Mouse (Mus musculus): ENCODE results near the gene Rhobtb1. TPM values are rescaled to one million over a fixed set of nuclear protein-coding genes. Genes with fewer than 3 reads are reported as not detected.

Gene Rhobtb1
- polyA plus RNA-seq, 1 experiment from 2014 or later = 33.2 TPM

GRCm38 (mm10) chr10:69210006-69210405 lies 58.8 kb downstream of the Rhobtb1 start:
- WGBS = 92% methylated on average over 10 of the region's 10 CpGs
- no peak for ATAC-seq (ENCODE audit: insufficient read depth, low FRiP score)
- H3K4me3 ChIP-seq (replicated peaks; ENCODE audit: low read length) = no peak overlapping the region

GRCm38 (mm10) chr10:69210659-69211058 lies 59.4 kb downstream of the Rhobtb1 start:
- H3K4me2 ChIP-seq (ENCODE audit: low read depth, low read length) = no peak overlapping the region
- 73% methylated on average over 5 of the region's 5 CpGs for WGBS
- H3K4me3 ChIP-seq (replicated peaks; ENCODE audit: low read length) = no peak overlapping the region
- H3K9ac ChIP-seq (ENCODE audit: low read length) = no peak overlapping the region
- H3K36me3 ChIP-seq (ENCODE audit: control insufficient read depth, insufficient read depth, low read length) = peaks cover 10% of the 10 kb centered on the region; the same call in 1 of the 2 replicates
- H3K27me3 ChIP-seq (ENCODE audit: control insufficient read depth, insufficient read depth, low read length) = no peaks in the 10 kb centered on the region
- no peak for ATAC-seq (ENCODE audit: insufficient read depth, low FRiP score)
- H3K27ac ChIP-seq (ENCODE audit: low read length) = no peak overlapping the region
- H3K4me1 ChIP-seq (ENCODE audit: control insufficient read depth, insufficient read depth, low read length) = peaks cover 17% of the 10 kb centered on the region
- H3K9me3 ChIP-seq (replicated peaks; ENCODE audit: control insufficient read depth, low read length) = peaks cover 3% of the 10 kb centered on the region; the same call in 1 of the 2 replicates

More at GRCm38 (mm10) chr10:69210006-69210405, 58.8 kb downstream of the Rhobtb1 start:
- H3K9ac ChIP-seq (ENCODE audit: low read length) = no peak overlapping the region
- H3K4me1 ChIP-seq (ENCODE audit: control insufficient read depth, insufficient read depth, low read length) = peaks cover 17% of the 10 kb centered on the region
- no peaks in the 10 kb centered on the region for H3K27me3 ChIP-seq (ENCODE audit: control insufficient read depth, insufficient read depth, low read length)
- H3K4me2 ChIP-seq (ENCODE audit: low read depth, low read length) = no peak overlapping the region
- peaks cover 3% of the 10 kb centered on the region; the same call in 1 of the 2 replicates for H3K9me3 ChIP-seq (replicated peaks; ENCODE audit: control insufficient read depth, low read length)
- H3K27ac ChIP-seq (ENCODE audit: low read length) = no peak overlapping the region
- H3K36me3 ChIP-seq (ENCODE audit: control insufficient read depth, insufficient read depth, low read length) = peaks cover 10% of the 10 kb centered on the region; the same call in 1 of the 2 replicates

- peak overlapping the region; percentile 93 for H3K4me2 ChIP-seq (ENCODE audit: low read depth, low read length)
- no peak for ATAC-seq (ENCODE audit: insufficient read depth, low FRiP score)
- H3K9me3 ChIP-seq (replicated peaks; ENCODE audit: control insufficient read depth, low read length) = peaks cover 3% of the 10 kb centered on the region; the same call in 1 of the 2 replicates
- H3K27ac ChIP-seq (ENCODE audit: low read length) = peak overlapping the region; percentile 100
- H3K27me3 ChIP-seq (ENCODE audit: control insufficient read depth, insufficient read depth, low read length) = no peaks in the 10 kb centered on the region
- peaks cover 13% of the 10 kb centered on the region for H3K36me3 ChIP-seq (ENCODE audit: control insufficient read depth, insufficient read depth, low read length)
- H3K9ac ChIP-seq (ENCODE audit: low read length) = peak overlapping the region; percentile 95
- WGBS = 38% methylated on average over 8 of the region's 8 CpGs
- peaks cover 17% of the 10 kb centered on the region for H3K4me1 ChIP-seq (ENCODE audit: control insufficient read depth, insufficient read depth, low read length)
- peak overlapping the region; percentile 76 for H3K4me3 ChIP-seq (replicated peaks; ENCODE audit: low read length)
Measured at GRCm38 (mm10) chr10:69211560-69211959, 60.3 kb downstream of the Rhobtb1 start.

GRCm38 (mm10) chr10:69211976-69212375 lies 60.7 kb downstream of the Rhobtb1 start:
- Histone ChIP-seq H3K36me3 (ENCODE audit: control insufficient read depth, insufficient read depth, low read length) (peaks cover 17% of the 10 kb centered on the region), H3K9me3 (replicated peaks; ENCODE audit: control insufficient read depth, low read length) (peaks cover 3% of the 10 kb centered on the region; the same call in 1 of the 2 replicates), H3K4me3 (replicated peaks; ENCODE audit: low read length) (peak overlapping the region; percentile 76), H3K4me2 (ENCODE audit: low read depth, low read length) (peak overlapping the region; percentile 93), H3K27ac (ENCODE audit: low read length) (peak overlapping the region; percentile 100), H3K4me1 (ENCODE audit: control insufficient read depth, insufficient read depth, low read length) (peaks cover 17% of the 10 kb centered on the region), H3K9ac (ENCODE audit: low read length) (peak overlapping the region; percentile 95), H3K27me3 (ENCODE audit: control insufficient read depth, insufficient read depth, low read length) (no peaks in the 10 kb centered on the region)
- ATAC-seq (ENCODE audit: insufficient read depth, low FRiP score) = peak; percentile 3; the same call in 1 of the 2 replicates
- under 1% methylated on average over 14 of the region's 14 CpGs for WGBS

DNA sequence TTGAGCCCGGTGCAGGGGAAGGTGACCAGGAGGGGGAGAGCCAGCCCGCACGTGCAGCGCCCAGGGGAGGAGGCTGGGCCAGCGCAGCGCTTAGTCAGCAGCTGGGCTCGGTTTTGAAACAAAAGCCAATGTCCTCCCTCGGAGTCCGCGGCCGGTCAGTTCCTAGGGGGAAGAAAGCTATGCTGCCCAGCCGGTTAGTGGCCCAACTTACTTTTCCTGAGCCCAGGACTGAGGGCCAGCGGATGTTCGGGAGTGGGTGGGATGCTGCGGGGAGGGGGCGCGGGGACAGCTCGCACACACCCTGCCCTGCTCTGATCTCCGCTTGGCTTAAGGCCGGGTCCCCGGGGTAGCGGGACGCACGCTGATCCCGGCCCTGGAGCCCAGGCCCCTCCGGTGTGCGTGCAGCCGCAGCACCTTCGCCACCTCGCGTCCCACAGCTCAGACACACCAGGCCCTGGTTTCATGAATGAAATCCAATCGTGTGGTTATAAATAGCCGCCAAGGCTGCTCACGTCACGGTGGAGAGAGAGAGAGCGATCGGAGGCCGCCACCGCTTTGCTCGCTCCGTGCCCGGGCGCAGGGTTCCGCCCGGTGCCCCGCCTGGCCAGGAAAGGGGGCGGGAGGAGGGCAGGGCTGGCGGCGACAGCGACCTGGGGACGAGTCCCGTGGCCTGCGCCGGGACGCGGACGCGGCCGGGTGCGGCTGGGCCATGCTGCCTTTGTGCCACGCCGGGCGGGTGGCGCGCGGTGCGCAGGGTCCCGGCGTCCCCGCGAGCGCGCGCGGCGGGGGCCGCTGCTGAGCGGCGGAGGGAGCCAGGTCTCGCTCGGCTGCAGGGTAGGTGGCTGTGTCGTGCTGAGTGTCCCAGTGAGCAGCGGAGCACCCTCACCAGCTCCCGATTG lies 61.6 kb downstream of the Rhobtb1 start, which contains the start of gene A930033H14Rik:
TSS of gene A930033H14Rik (minus strand) at position 557 of the 899 bp plus-strand sequence.
- peak within 1 kb of the TSS; percentile 93 for H3K4me2 ChIP-seq (ENCODE audit: low read depth, low read length)
- H3K27me3 ChIP-seq (ENCODE audit: control insufficient read depth, insufficient read depth, low read length) = no peaks in the 10 kb centered on the region
- H3K9me3 ChIP-seq (replicated peaks; ENCODE audit: control insufficient read depth, low read length) = peaks cover 3% of the 10 kb centered on the region; the same call in 1 of the 2 replicates
- peaks cover 17% of the 10 kb centered on the region for H3K4me1 ChIP-seq (ENCODE audit: control insufficient read depth, insufficient read depth, low read length)
- peak within 1 kb of the TSS; percentile 95 for H3K9ac ChIP-seq (ENCODE audit: low read length)
- peak within 1 kb of the TSS; percentile 100 for H3K27ac ChIP-seq (ENCODE audit: low read length)
- peak within 1 kb of the TSS; percentile 76 for H3K4me3 ChIP-seq (replicated peaks; ENCODE audit: low read length)
- WGBS = under 1% methylated on average over 83 of the region's 84 CpGs
- peak; percentile 92 for ATAC-seq (ENCODE audit: insufficient read depth, low FRiP score)
- peaks cover 17% of the 10 kb centered on the region for H3K36me3 ChIP-seq (ENCODE audit: control insufficient read depth, insufficient read depth, low read length)

DNA sequence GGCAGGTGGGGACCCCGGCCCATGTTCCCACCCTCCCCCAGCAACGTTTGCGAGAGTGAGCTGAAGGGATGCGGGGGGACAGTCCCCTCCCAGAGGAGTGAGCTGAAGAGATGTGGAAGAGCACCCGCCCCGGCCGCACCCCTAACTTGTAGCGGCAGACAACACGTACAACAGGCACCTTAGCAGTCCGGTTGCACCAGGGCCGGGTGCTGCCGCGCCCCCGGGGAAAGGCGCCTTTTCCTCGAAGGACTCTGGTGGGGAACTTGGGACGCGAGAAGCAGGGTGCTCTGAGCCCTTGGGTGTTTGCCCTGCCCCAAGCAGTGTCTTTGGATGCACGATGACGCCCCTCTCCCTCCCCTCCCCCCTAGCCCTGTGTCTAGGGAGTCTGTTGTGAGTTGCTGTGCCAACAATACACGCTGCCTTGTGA lies 62.2 kb downstream of the Rhobtb1 start:
- ATAC-seq (ENCODE audit: insufficient read depth, low FRiP score) = peak; percentile 74

GRCm38 (mm10) chr10:69213986-69214385 lies 62.8 kb downstream of the Rhobtb1 start:
- Histone ChIP-seq H3K9ac (ENCODE audit: low read length) (peak overlapping the region; percentile 95), H3K4me2 (ENCODE audit: low read depth, low read length) (peak overlapping the region; percentile 93), H3K4me1 (ENCODE audit: control insufficient read depth, insufficient read depth, low read length) (peaks cover 17% of the 10 kb centered on the region), H3K27ac (ENCODE audit: low read length) (peak overlapping the region; percentile 100), H3K4me3 (replicated peaks; ENCODE audit: low read length) (peak overlapping the region; percentile 76), H3K9me3 (replicated peaks; ENCODE audit: control insufficient read depth, low read length) (no peaks in the 10 kb centered on the region), H3K36me3 (ENCODE audit: control insufficient read depth, insufficient read depth, low read length) (peaks cover 17% of the 10 kb centered on the region), H3K27me3 (ENCODE audit: control insufficient read depth, insufficient read depth, low read length) (no peaks in the 10 kb centered on the region)
- ATAC-seq (ENCODE audit: insufficient read depth, low FRiP score) = peak; percentile 11; the same call in 1 of the 2 replicates
- WGBS = 8% methylated on average over 5 of the region's 5 CpGs

More for the DNA sequence above, 62.2 kb downstream of the Rhobtb1 start:
- peak overlapping the region; percentile 93 for H3K4me2 ChIP-seq (ENCODE audit: low read depth, low read length)
- peak overlapping the region; percentile 95 for H3K9ac ChIP-seq (ENCODE audit: low read length)
- peak overlapping the region; percentile 100 for H3K27ac ChIP-seq (ENCODE audit: low read length)
- WGBS = under 1% methylated on average over 21 of the region's 21 CpGs
- H3K9me3 ChIP-seq (replicated peaks; ENCODE audit: control insufficient read depth, low read length) = peaks cover 3% of the 10 kb centered on the region; the same call in 1 of the 2 replicates
- H3K27me3 ChIP-seq (ENCODE audit: control insufficient read depth, insufficient read depth, low read length) = no peaks in the 10 kb centered on the region
- peaks cover 17% of the 10 kb centered on the region for H3K4me1 ChIP-seq (ENCODE audit: control insufficient read depth, insufficient read depth, low read length)
- H3K4me3 ChIP-seq (replicated peaks; ENCODE audit: low read length) = peak overlapping the region; percentile 76
- H3K36me3 ChIP-seq (ENCODE audit: control insufficient read depth, insufficient read depth, low read length) = peaks cover 17% of the 10 kb centered on the region

- no peaks in the 10 kb centered on the region for H3K27me3 ChIP-seq (ENCODE audit: control insufficient read depth, insufficient read depth, low read length)
Measured at GRCm38 (mm10) chr10:69217127-69217690, 66.0 kb downstream of the Rhobtb1 start.

More at GRCm38 (mm10) chr10:69217127-69217690, 66.0 kb downstream of the Rhobtb1 start:
- peaks cover 7% of the 10 kb centered on the region; the same call in 1 of the 2 replicates for H3K36me3 ChIP-seq (ENCODE audit: control insufficient read depth, insufficient read depth, low read length)
- H3K9me3 ChIP-seq (replicated peaks; ENCODE audit: control insufficient read depth, low read length) = no peaks in the 10 kb centered on the region
- H3K4me1 ChIP-seq (ENCODE audit: control insufficient read depth, insufficient read depth, low read length) = peaks cover 8% of the 10 kb centered on the region
- no peak for ATAC-seq (ENCODE audit: insufficient read depth, low FRiP score)
- no peak overlapping the region for H3K4me3 ChIP-seq (replicated peaks; ENCODE audit: low read length)
- no peak overlapping the region for H3K27ac ChIP-seq (ENCODE audit: low read length)
- no peak overlapping the region for H3K4me2 ChIP-seq (ENCODE audit: low read depth, low read length)
- H3K9ac ChIP-seq (ENCODE audit: low read length) = no peak overlapping the region
- WGBS = 92% methylated on average over 4 of the region's 4 CpGs

All from stomach, embryonic 16.5 days (tissue).